Mouse (Mus musculus): ENCODE results near the gene 9530003J23Rik.
"Not testable (repeated sequence)": the region's sequence is repeated elsewhere in the genome, so short reads cannot be mapped to it uniquely, and the experiment has no call there.

The 9530003J23Rik gene

GRCm38 (mm10) chr10:117225094-117225493, 13.4 kb downstream of the 9530003J23Rik start:
- DNase-seq (ENCODE audit: low spot score) = peak; percentile 13

DNA sequence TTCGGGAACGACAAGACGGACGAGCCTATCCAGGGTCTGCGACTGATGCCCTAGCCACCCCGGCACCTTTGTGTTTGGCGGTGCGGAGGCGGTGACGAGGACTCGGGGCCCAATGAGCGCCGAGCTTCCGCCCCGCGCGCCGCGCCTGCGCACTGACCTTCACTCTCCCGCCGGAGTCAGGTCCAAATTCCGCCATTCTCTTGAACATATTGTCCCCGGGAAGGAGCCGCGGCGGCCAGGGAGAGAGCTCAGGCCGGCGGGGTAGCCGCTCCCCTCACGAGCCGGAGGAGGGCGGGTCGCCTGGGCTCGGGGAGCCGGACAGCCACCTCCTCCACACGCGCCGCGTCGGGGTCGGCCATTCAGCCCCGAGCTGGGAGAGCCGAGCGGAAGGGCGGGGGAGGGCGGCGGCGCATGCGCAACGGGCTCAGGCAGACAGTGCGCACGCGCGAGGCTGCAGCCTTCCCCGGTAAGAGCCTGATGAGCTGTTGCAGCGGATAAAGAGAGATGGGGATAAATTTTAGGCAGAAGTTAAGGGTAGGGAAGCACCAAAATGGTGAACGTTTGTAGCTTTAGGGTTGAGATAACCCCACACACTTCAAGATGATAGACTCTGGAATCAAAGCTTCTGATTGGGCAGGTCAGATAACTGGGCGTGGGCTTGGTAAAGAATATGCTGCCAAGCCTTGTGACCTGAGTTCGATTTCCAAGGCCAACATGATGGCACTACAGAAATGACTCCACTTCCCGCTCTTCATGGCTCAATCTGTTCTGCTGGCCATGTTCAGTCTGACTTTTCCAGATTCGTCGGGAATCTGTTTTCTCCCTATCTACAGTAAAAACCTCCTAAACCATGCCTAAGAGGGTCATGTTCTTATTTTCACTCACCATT, 14.2 kb downstream of the 9530003J23Rik start, which contains the start of gene Yeats4:
Gene Yeats4, minus strand, starts transcription at position 406 of the 889 bp plus-strand sequence.
- DNase-seq (ENCODE audit: low spot score) = peak; percentile 93

DNA sequence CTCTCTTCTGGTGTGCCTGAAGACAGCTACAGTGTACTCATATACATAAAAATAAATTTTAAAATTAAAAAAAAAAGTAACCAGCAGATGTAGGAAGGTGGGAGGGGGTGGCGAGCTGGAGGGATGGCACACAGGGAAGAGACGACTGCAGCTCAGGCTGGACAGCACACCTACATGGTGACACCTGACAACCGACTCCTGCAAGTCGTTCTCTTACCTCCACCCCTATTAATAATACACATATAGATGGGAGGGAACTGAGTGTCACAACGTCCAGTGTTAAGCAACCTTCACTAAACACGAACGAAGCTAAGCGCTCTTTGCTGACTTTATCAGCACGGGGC, 14.8 kb downstream of the 9530003J23Rik start:
- DNase-seq (ENCODE audit: low spot score) = no peak

GRCm38 (mm10) chr10:117222821-117223220, 15.7 kb downstream of the 9530003J23Rik start:
- DNase-seq (ENCODE audit: low spot score) = no peak

GRCm38 (mm10) chr10:117218351-117218750, 20.2 kb downstream of the 9530003J23Rik start:
- DNase-seq (ENCODE audit: low spot score) = no peak

GRCm38 (mm10) chr10:117217246-117217840, 21.2 kb downstream of the 9530003J23Rik start:
- DNase-seq (ENCODE audit: low spot score) = no peak

DNA sequence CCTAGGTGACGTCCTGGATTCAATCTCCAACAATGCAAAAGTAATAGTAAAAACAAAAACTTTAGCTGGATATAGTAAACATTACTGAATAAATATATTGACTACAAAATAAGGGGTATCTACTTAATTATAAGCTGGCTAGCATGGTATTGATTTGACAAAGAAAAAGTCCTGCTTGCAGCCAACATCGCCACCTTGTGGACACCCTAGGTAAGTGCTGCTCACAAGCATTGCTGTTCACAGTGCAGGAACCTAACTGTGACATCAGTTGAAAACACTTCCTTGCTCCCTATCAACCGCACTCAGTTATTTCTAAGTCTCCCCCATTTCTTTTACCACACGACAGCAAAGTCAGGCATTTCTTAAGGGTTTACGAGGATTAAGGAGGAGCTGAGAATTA, 21.7 kb downstream of the 9530003J23Rik start:
- DNase-seq (ENCODE audit: low spot score) = peak; percentile 41

DNA sequence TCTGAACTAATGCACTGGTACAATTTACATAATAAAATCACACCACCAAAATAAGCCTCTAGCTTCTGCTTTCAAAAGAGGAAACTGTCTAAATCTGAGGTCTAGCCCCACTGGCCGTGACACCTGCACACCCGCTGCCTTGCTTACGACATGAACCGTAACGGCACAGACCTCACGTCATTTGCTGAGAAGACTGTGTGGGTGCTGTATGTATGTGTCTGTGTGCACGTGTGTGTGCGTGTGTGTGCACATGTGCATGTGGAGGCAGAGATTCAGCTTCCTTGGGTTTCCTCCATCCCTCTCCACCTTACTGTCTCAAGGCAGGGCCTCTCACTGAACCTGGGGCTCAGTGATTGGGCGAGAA, 22.4 kb downstream of the 9530003J23Rik start:
- no peak for DNase-seq (ENCODE audit: low spot score)

GRCm38 (mm10) chr10:117215409-117216131, 22.9 kb downstream of the 9530003J23Rik start:
- DNase-seq (ENCODE audit: low spot score) = no peak

- DNase-seq (ENCODE audit: low spot score) = peak; percentile 48
Measured at GRCm38 (mm10) chr10:117211023-117211422, 27.5 kb downstream of the 9530003J23Rik start.

- DNase-seq (ENCODE audit: low spot score) = peak; percentile 82
Measured at GRCm38 (mm10) chr10:117209469-117209938, 29.0 kb downstream of the 9530003J23Rik start.

- not testable (repeated sequence) for DNase-seq (ENCODE audit: low spot score)
Measured at GRCm38 (mm10) chr10:117208787-117209186, 29.7 kb downstream of the 9530003J23Rik start.

GRCm38 (mm10) chr10:117208221-117208620, 30.3 kb downstream of the 9530003J23Rik start:
- no peak for DNase-seq (ENCODE audit: low spot score)

DNA sequence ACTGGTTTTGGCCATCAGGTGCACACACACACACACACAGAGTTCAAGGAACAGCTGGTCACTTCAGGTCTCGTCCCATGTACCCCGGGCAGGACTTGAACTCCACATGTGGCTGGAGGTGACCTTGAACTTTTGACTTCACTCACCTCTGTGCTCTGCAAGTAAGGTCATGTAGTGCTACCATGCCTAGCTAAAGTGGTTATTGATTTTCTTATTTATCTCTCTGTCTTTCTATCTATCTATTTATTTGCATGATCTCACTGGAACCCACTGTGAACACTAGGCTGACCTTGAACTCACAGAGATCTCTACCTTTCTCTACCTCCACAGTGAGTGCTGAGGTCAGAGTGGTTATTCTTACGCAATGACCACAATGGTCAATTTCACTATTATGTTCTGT, 32.4 kb downstream of the 9530003J23Rik start:
- DNase-seq (ENCODE audit: low spot score) = no peak

DNA sequence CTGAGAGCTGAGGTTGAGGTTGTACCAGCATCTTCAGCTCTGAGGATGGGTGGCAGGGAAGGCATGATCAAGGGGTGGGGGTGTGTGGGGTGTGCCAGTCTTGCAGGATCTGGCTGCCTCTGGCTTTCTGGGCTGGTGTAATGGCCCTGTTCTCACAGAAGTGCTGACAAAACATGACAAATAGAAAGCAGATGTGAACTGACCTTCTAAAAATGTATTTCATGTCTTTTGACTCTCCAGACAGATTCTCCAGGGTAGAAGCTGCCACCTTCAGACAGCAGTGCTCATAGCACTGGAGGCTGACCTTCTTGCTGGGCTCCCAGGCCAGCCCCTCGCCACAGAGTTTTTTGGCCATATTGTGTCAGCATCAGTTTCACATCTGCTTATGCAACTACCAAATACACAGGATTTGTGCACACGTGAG, 34.9 kb downstream of the 9530003J23Rik start:
- peak; percentile 76 for DNase-seq (ENCODE audit: low spot score)

GRCm38 (mm10) chr10:117202981-117203557, 35.4 kb downstream of the 9530003J23Rik start:
- peak; percentile 37 for DNase-seq (ENCODE audit: low spot score)

- no peak for DNase-seq (ENCODE audit: low spot score)
Measured at GRCm38 (mm10) chr10:117199701-117200100, 38.8 kb downstream of the 9530003J23Rik start.

DNA sequence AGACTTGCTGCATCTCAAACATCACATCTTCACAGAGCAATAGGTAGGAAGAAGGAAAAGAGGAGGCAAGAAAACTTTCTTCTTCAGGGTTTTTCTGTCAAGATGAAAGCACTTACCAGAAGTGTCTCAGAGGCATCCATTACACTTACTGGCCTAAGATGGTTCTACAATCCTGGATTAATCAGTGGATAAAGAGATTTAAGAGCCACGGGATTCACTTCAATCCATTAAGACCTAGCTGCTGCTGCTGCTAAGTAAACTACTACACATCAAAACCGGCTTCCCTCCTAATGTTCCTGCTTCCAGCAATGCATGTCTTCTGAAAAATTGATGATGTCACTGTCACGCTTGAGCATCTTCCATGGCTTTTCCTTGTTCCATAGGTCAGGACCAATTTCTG, 41.8 kb downstream of the 9530003J23Rik start:
- DNase-seq (ENCODE audit: low spot score) = no peak

DNA sequence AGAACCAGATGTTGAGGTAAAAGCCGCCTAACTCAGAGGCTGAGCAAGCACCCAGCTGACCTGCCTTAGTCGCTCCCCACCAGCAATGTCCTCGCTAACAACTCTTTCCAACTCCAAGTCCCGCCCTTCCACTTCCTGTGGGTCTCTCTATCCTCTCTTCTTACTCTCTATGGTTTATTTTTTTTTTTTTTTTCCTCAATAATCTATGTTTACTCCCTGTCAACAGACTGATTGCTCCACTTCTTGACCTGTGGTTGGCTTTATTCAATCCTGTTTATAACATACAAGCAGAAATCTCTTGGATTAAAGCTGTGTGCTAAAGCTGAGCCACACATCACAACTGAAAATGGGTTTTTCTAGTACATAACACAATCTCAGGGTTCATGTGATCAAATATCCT, 42.8 kb downstream of the 9530003J23Rik start:
- no peak for DNase-seq (ENCODE audit: low spot score)

DNA sequence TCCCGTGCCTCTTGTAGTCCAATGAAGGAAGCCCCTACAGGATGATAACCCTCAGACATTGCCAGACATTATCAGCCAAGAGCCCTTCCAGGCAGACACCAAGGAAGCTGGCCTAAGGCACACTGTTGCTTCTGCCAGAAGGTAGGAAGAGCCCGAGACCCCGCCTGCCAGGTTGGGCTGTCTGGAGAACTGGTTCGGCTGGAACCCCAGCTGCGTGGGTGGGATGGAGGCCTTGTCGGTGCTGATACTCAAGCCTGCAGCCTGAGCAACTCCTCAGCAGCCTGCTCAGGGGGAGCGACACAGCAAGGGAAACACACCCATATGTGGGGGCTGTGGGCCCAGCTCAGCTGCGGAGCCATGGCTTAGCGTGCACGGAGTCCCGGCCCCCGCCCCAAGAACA, 43.5 kb downstream of the 9530003J23Rik start:
- DNase-seq (ENCODE audit: low spot score) = no peak

DNA sequence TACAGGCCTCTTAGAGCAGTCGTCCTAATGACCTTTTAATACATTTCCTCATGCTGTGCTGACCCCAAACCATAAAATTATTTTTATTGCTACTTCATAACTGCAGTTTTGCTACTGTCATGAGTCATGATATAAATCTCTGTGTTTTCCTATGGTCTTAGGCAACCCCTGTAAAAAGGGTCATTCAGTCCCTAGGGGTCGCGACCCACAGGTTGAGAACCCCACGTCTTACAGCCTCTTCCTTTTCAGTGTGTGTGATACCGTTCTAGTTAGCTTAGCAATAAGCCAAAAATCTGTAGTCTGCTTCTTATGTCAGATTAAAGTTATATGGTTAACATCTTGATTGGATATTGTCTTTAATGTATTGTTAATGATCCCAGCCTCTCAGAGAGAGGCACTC, 45.1 kb downstream of the 9530003J23Rik start:
- no peak for DNase-seq (ENCODE audit: low spot score)

DNA sequence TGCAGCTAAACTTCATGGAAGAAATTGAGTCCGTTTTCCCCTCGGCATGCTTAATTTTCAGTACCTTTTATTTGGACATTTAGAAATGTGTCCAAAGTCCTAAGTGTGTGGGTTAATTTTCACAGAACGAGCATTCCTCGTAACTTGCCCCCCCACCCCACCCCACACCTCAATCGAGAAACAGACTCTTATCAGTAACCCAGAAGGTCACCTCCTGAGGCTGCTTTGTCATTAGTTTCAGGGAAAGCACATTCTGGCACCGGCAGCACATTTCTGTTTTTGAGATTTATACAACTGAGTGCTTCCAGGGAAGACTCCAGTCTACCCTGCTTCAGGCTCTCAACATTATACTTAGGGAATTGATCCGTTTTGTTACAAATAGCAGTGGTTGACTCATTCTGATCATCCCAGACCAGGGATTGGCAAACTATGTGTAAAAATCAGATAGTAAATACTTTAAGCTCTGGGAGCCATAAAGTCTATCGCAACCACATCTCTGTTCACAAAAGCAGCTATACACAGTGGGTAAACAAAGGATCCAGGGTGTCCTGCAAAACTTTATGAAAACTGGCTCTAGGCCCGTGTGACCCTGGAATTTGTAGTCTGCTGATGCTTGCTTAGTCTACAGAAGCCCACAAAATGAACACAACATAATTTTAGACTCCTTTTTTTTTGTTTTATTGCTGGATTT, 53.0 kb downstream of the 9530003J23Rik start:
- no peak for DNase-seq (ENCODE audit: low spot score)
